Mouse (Mus musculus) splenic B cell, adult 2 months (primary cell): ENCODE measurements at regions not wholly inside any gene's neighbourhood (a gene's known extent, or its start where the extent isn't known, plus 50 kb on each side); places are given as distances from the start of the nearest gene placed in this dataset.

Source experiments
- DNase-seq: peaks from one replicate; pipeline ENCODE4 v3.0.0-alpha.2; 2011; ENCODE audit warnings: low read depth, low spot score
- H3K27me3 ChIP-seq: 2 replicates; pipeline ENCODE4 v1.6.1; 2012; ENCODE audit warnings: mild to moderate bottlenecking, low read length, moderate library complexity, mixed read lengths; ENCODE audit not compliant: control insufficient read depth, poor library complexity, insufficient read depth, severe bottlenecking
- H3K36me3 ChIP-seq: 2 replicates; pipeline ENCODE4 v1.6.1; 2012; ENCODE audit warnings: mild to moderate bottlenecking, low read length, moderate library complexity, mixed read lengths; ENCODE audit not compliant: control insufficient read depth, poor library complexity, insufficient read depth, severe bottlenecking

GRCm38 (mm10) chr10:15243460-15243859 is 525.4 kb upstream of the Gje1 start:
- Histone ChIP-seq H3K27me3 (no peaks in the 10 kb centered on the region), H3K36me3 (no peaks in the 10 kb centered on the region)
- no peak for DNase-seq

GRCm38 (mm10) chr10:15218883-15219282 is 500.9 kb upstream of the Gje1 start:
- no peak for DNase-seq
- Histone ChIP-seq H3K36me3 (no peaks in the 10 kb centered on the region), H3K27me3 (no peaks in the 10 kb centered on the region)

- H3K36me3 ChIP-seq: no peaks in the 10 kb centered on the region
- DNase-seq: no peak
- no peaks in the 10 kb centered on the region for H3K27me3 ChIP-seq
These were observed 461.6 kb upstream of the Gje1 start for GRCm38 (mm10) chr10:15179585-15179984.

GRCm38 (mm10) chr10:15174421-15174820 is 456.4 kb upstream of the Gje1 start:
- no peak for DNase-seq
- Histone ChIP-seq H3K36me3 (no peaks in the 10 kb centered on the region), H3K27me3 (no peaks in the 10 kb centered on the region)

- H3K36me3 ChIP-seq: no peaks in the 10 kb centered on the region
- no peak for DNase-seq
- no peaks in the 10 kb centered on the region for H3K27me3 ChIP-seq
These were observed 454.5 kb upstream of the Gje1 start for GRCm38 (mm10) chr10:15172558-15172957.

- Histone ChIP-seq H3K27me3 (no peaks in the 10 kb centered on the region), H3K36me3 (no peaks in the 10 kb centered on the region)
- no peak for DNase-seq
These were observed 422.7 kb upstream of the Gje1 start for GRCm38 (mm10) chr10:15140703-15141102.
